Mouse (Mus musculus) ES-Bruce4 (cell line): ENCODE measurements around the gene Lipm.

Experiments used
- CTCF ChIP-seq: IDR thresholded peaks from one replicate; pipeline ENCODE4 v1.8.1; 2011; ENCODE audit warnings: low read depth, low read length
- EP300 ChIP-seq: IDR thresholded peaks from 2 replicates; pipeline ENCODE4 v1.6.1; 2011; ENCODE audit warnings: low read depth, low read length; ENCODE audit not compliant: insufficient read depth
- POLR2A ChIP-seq: IDR thresholded peaks from one replicate; pipeline ENCODE4 v1.8.1; 2011; ENCODE audit warnings: low read length; ENCODE audit not compliant: insufficient read depth

DNA sequence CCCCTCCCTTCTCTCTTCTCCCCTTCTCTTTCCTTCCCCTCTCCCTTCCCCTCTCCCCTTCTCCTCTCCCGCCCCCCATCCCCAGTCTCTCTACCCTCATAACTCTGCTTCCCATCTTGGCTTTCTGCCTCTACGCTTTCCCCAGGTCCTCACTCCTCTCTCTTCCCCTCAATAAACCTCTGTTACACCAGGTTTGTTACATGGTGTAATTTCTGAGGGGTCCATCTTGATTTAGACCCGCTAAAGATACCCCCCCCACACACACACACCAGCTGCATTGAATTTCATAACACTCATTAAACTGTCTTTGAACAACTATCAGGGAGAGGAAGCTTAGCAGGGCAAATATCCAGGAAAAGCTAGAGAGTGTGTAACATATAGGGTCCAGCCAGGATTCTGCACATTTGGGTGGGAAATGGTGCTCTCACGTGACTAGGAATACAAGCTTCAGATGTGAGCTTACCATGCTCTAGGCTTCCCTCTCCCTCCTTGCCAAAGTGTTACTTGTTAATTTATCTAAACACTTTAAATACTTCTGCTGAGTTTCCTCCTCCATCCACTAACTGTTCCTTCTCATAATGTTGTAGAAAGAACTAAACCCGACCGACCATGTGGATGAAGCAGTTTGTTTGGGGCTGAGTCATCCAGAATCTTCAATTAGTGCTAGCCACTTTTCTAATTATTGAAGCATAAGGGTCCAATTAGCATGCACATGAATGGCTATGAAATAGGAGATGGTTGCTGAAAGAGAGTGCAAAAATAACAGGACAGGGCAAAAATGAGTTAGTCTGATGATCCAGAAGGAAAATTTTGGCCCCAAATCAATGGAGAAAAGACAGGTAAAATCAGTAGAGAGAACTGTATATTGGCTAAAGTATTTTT, 52.8 kb downstream of the Lipm start:
- TF ChIP-seq CTCF = no peak
- TF ChIP-seq POLR2A = no peak
- no peak for TF ChIP-seq EP300
